Mouse (Mus musculus) forebrain, postnatal 0 days (tissue): Measurements from ENCODE around the gene Fancm. TPM values are rescaled to one million over a fixed set of nuclear protein-coding genes. Genes with fewer than 3 reads are reported as not detected.

Source experiments
- ATAC-seq: fragments of 200-750 bp; cut with Nextera tagmentation; 2 replicates; pipeline ENCODE4 v1.8.0; 2017; ENCODE audit warnings: mild to moderate bottlenecking, moderate library complexity
- DNase-seq: peaks from one replicate; pipeline ENCODE4 v3.0.0-alpha.2; 2015
- H3K27ac ChIP-seq: fragments of 300-500 bp; sonication (generic); 2 replicates; pipeline ENCODE4 v1.5.1; 2014; ENCODE audit warnings: low read depth, mild to moderate bottlenecking, antibody characterized with exemption, low read length, moderate library complexity, mixed read lengths
- H3K27me3 ChIP-seq: fragments of 300-500 bp; sonication (generic); 2 replicates; pipeline ENCODE4 v1.6.1; 2014; ENCODE audit warnings: mild to moderate bottlenecking, low read length, mixed read lengths; ENCODE audit not compliant: insufficient read depth
- H3K36me3 ChIP-seq: fragments of 300-500 bp; sonication (generic); 2 replicates; pipeline ENCODE4 v1.6.1; 2014; ENCODE audit warnings: mild to moderate bottlenecking, moderate library complexity; ENCODE audit not compliant: insufficient read depth
- H3K4me1 ChIP-seq: fragments of 300-500 bp; sonication (generic); 2 replicates; pipeline ENCODE4 v1.6.1; 2014; ENCODE audit warnings: antibody characterized with exemption; ENCODE audit not compliant: insufficient read depth
- H3K4me2 ChIP-seq: fragments of 300-500 bp; sonication (generic); 2 replicates; pipeline ENCODE4 v1.6.1; 2014; ENCODE audit warnings: low read depth, mild to moderate bottlenecking, moderate library complexity
- H3K4me3 ChIP-seq: fragments of 300-500 bp; sonication (generic); 2 replicates; pipeline ENCODE4 v1.5.1; 2014; ENCODE audit warnings: low read depth, low read length, mixed read lengths
- H3K9ac ChIP-seq: fragments of 300-500 bp; sonication (generic); 2 replicates; pipeline ENCODE4 v1.6.1; 2014; ENCODE audit warnings: mild to moderate bottlenecking
- H3K9me3 ChIP-seq: fragments of 300-500 bp; sonication (generic); 2 replicates; pipeline ENCODE4 v1.6.1; 2016; ENCODE audit warnings: low read length
- CTCF ChIP-seq: sonication (generic); IDR thresholded peaks from 2 replicates; pipeline ENCODE4 v1.5.1; 2016; ENCODE audit warnings: antibody characterized with exemption, control low read depth, low read depth
- WGBS: fragments of 180-500 bp; shearing (Covaris S2); extraction: QIAGEN DNeasy Blood & Tissue Kit; methylation state at CpG from one replicate; pipeline ENCODE4 v1.1.7; 2014; 5-methylcytosine and 5-hydroxymethylcytosine counted together
- polyA plus RNA-seq: library from polyadenylated mRNA; unstranded; fragments of >200 nt; fragmentation: Nextera tagmentation; extraction: Ambion mirVana; gene quantifications from 2 replicates; pipeline ENCODE4 v1.2.1, GENCODE M21; 2015
- total RNA-seq: library from RNA; depleted of rRNA; stranded (reverse); fragments of >200 nt; gene quantifications from 2 replicates; pipeline ENCODE4 v1.2.3, GENCODE M21; 2014; rRNA removed

Fancm gene
- total RNA-seq (22.6 and 22.8 TPM in 2 replicates), polyA plus RNA-seq (4.1 and 8.3 TPM in 2 replicates)

DNA sequence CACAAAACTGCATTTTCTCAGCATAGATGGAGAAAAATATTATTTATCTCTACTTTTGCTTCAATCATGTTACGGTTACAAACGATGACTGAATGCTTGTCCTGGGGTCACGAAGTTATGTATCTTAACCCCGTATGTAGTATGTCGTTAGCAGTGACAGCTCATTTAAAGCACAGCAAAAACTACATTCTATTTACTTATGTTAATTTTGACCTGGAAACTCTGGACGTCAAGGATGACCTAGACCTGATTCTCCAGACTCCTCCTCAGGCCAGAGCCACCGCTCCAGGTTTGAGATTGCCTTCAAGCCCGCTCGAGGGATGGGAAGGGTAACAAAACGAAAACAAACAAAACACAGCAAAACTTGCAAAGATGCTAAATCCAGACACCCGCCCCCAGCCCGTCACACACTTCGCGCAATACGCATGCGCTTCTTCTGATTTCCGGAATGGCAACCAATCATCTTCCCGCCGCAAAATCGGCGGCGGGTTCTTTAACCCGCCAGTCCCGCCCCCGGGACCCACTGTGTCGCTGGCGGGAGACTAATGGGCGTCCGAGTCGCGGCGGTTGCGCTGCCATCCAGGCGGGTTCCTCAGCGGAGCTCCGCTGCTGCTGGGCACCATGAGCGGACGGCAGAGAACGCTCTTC is at the start of gene Fancm:
Gene Fancm (plus strand): TSS at position 519 of the 648 bp plus-strand sequence.
- peak; percentile 96 for DNase-seq
- TF ChIP-seq CTCF = no peak
- no peaks in the 10 kb centered on the region for H3K27me3 ChIP-seq

DNA sequence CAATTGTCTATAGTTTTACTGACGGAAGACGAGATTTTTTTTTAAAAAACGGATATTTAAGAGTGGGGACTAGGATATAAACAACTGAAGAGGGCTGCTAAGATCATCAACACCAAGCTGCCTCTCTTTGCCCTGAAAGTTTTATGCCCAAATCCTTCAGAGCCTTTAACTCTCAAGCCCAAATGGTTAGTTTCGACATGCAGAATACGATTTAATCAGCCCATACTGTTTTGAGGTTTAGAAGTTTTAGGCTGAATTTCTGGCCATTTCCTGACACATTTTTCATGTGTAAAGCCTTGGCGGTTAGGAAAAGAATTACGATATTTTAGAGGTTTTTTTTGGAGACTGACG is 39.6 kb upstream of the Fancm start:
- no peak for TF ChIP-seq CTCF
- no peaks in the 10 kb centered on the region for H3K27me3 ChIP-seq
- peak overlapping the region; percentile 81; the same call in 1 of the 2 replicates for H3K9ac ChIP-seq
- no peak for DNase-seq
- 0 out of 2 replicates have a peak overlapping the region, but pooled peaks have one; percentile 78 for H3K27ac ChIP-seq
- H3K4me2 ChIP-seq = peak overlapping the region; percentile 57
- 0 out of 2 replicates have a peak, but pooled peaks cover 14% of the 10 kb centered on the region for H3K4me1 ChIP-seq
- no peaks in the 10 kb centered on the region for H3K9me3 ChIP-seq
- no peaks in the 10 kb centered on the region; the same call in 1 of the 2 replicates for H3K36me3 ChIP-seq
- ATAC-seq = no peak; the same call in 1 of the 2 replicates
- H3K4me3 ChIP-seq = peak overlapping the region; percentile 99
- 43% methylated on average over 8 of the region's 8 CpGs for WGBS

More for the DNA sequence above, at the start of gene Fancm:
- H3K27ac ChIP-seq = peak within 1 kb of the TSS; percentile 97
- peak within 1 kb of the TSS; percentile 90 for H3K4me3 ChIP-seq
- H3K9ac ChIP-seq = peak within 1 kb of the TSS; percentile 75
- WGBS = 1% methylated on average over 39 of the region's 39 CpGs
- H3K4me2 ChIP-seq = peak within 1 kb of the TSS; percentile 83
- no peaks in the 10 kb centered on the region for H3K9me3 ChIP-seq
- ATAC-seq = peak; percentile 65
- no peaks in the 10 kb centered on the region for H3K36me3 ChIP-seq
- H3K4me1 ChIP-seq = peaks cover 15% of the 10 kb centered on the region; the same call in 1 of the 2 replicates

DNA sequence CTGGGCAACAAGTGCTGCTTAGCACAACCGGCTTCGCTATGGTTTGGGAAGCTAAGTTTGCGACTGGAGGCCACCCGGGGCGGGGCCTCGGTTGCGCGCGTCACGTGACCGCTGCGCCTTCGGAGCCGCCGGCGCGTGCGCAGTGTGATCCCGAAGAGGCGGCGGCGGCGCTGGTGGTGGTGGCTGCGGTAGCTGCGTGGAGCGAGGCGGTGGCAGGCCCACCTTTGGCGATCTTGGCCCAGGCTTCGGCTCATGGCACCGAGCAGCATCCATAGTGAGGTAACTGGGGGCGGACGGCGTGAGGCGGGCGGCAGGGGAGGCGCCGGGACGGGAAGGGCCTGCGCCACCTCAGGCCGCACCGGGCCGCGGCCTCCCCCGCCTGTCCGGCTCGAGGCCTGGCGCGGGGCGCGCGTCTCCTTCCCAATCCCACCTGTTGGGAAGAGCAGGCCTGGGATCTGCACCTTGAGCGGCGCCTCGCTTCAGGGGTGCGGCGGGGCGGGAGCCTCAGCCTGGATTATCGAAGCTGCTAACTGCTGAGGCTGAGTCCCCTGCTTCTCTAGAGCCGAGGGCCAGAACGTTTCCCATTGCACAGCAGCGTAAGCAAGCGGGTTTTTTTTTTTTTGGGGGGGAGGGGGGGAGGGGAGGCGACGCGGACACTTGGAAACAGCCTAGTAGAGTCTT is 39.1 kb upstream of the Fancm start, which contains the start of gene Prpf39:
Gene Prpf39 (plus strand): TSS at position 144 of the 681 bp plus-strand sequence.
- peak; percentile 96 for ATAC-seq
- no peaks in the 10 kb centered on the region for H3K9me3 ChIP-seq
- H3K36me3 ChIP-seq = no peaks in the 10 kb centered on the region; the same call in 1 of the 2 replicates
- under 1% methylated on average over 65 of the region's 65 CpGs for WGBS
- TF ChIP-seq CTCF = 0 out of 2 replicates have a peak, but pooled peaks have one; percentile 1
- peak within 1 kb of the TSS; percentile 81 for H3K9ac ChIP-seq
- peak within 1 kb of the TSS; percentile 78 for H3K27ac ChIP-seq
- peak; percentile 95 for DNase-seq
- peak within 1 kb of the TSS; percentile 57 for H3K4me2 ChIP-seq
- H3K4me3 ChIP-seq = peak within 1 kb of the TSS; percentile 99
- H3K27me3 ChIP-seq = no peaks in the 10 kb centered on the region
- H3K4me1 ChIP-seq = 0 out of 2 replicates have a peak, but pooled peaks cover 14% of the 10 kb centered on the region

DNA sequence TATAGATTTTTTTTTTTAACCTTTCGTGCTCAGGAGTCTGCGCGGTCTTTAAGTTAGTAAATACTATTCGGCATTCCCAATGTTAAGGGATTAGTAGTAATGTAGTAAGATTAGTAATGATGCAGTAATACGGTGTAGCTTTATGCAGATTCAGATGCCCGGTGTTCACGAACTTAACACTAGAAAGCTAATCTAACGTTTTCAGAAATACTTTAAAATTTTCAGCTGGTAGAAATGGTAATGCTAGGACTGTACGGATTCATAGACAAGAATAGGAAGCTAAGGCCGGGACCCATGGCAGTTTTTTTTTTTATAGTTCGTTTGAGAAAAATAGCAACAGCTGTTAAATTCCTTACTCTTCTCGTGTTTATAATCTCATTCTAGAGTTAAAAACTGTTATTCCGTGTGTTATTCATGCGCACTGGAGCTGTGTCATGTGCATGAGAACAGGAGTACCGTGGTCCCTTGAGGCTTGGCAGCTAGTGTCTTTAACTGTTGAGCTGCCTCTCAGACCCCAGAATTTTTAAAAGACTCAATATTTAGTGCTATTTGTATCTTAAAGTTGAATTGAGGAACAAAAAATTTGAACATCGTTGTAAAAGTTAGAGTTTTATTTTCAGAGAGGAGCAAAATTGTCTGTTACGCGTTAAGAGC is 38.4 kb upstream of the Fancm start:
- H3K4me3 ChIP-seq = peak overlapping the region; percentile 99
- no peaks in the 10 kb centered on the region for H3K27me3 ChIP-seq
- peak; percentile 2; the same call in 1 of the 2 replicates for ATAC-seq
- H3K9me3 ChIP-seq = no peaks in the 10 kb centered on the region
- 16% methylated on average over 18 of the region's 18 CpGs for WGBS
- DNase-seq = no peak
- no peaks in the 10 kb centered on the region; the same call in 1 of the 2 replicates for H3K36me3 ChIP-seq
- no peak for TF ChIP-seq CTCF
- H3K9ac ChIP-seq = peak overlapping the region; percentile 81
- 0 out of 2 replicates have a peak, but pooled peaks cover 14% of the 10 kb centered on the region for H3K4me1 ChIP-seq
- peak overlapping the region; percentile 57 for H3K4me2 ChIP-seq
- no peak overlapping the region for H3K27ac ChIP-seq

DNA sequence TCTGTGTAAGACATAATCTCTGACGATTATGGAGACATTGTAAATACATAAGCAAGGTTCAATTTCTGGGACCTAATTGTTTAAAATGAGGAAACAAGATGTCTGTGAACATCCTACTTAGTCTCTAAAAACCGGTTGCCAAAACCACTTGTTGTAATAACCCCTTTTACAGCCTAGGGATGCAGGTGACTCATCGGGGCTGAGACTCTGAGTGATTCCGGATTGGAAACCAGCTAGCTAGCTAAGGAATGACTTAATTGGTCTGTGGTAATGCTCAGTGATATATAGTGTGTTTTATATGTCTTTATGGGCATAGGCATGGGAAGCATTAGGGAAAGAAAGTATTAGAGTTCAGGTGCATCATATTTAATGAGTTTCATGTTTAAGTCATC is 37.9 kb upstream of the Fancm start:
- Histone ChIP-seq H3K4me1 (0 out of 2 replicates have a peak, but pooled peaks cover 14% of the 10 kb centered on the region), H3K4me2 (peak overlapping the region; percentile 57), H3K4me3 (peak overlapping the region; percentile 99), H3K9me3 (no peaks in the 10 kb centered on the region), H3K27ac (no peak overlapping the region), H3K27me3 (no peaks in the 10 kb centered on the region), H3K9ac (no peak overlapping the region), H3K36me3 (peaks cover 3% of the 10 kb centered on the region; the same call in 1 of the 2 replicates)
- DNase-seq (no peak), ATAC-seq (no peak)
- 43% methylated on average over 4 of the region's 4 CpGs for WGBS
- TF ChIP-seq CTCF = no peak

DNA sequence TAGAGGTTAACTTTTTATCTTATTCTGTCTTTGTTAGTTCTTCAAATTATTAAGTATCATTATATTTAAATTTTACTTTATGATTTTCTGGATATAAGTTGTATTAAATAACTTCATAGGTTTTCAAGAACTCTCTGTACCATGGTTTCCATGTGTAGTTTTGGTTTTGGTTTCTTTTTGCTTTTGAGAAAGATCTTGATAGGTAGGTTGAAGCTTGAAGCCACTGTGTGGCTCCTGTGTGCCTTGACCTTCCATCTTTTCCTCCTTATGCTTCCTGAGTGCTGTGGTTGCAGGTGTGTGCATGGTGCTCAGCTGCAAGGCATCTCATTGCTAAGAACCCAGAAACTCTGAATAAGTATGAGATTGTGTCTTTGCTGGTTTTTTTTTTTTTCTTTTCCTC is 26.6 kb upstream of the Fancm start:
- Histone ChIP-seq H3K36me3 (peaks cover 17% of the 10 kb centered on the region), H3K4me2 (no peak overlapping the region), H3K9ac (no peak overlapping the region), H3K27ac (no peak overlapping the region), H3K27me3 (no peaks in the 10 kb centered on the region), H3K9me3 (no peaks in the 10 kb centered on the region), H3K4me3 (no peak overlapping the region), H3K4me1 (no peaks in the 10 kb centered on the region)
- DNase-seq (no peak), ATAC-seq (no peak)
- TF ChIP-seq CTCF = no peak
